Mouse (Mus musculus) MEL (cell line): ENCODE measurements around the gene Prrxl1. TPM values are rescaled to one million over a fixed set of nuclear protein-coding genes. Genes with fewer than 3 reads are reported as not detected.

Experiments used
- DNase-seq: peaks from one replicate; pipeline ENCODE4 v3.0.0; 2011; ENCODE audit warnings: low read depth, low spot score
- H3K27ac ChIP-seq: 2 replicates; pipeline ENCODE4 v1.5.1; 2012; ENCODE audit warnings: low read depth, mild to moderate bottlenecking, control low read depth, low read length, moderate library complexity; ENCODE audit not compliant: control insufficient read depth
- H3K27me3 ChIP-seq, 2 experiments: fragments of 150-350 bp in 1 of 2; sonication (generic) in 1 of 2; 2 replicates each; pipeline ENCODE4 v1.6.1; 2012; ENCODE audit warnings: low read length in 2 of 2, mild to moderate bottlenecking in 2 of 2, improper control_type of control experiment in 1 of 2, moderate library complexity in 1 of 2; ENCODE audit not compliant: insufficient read depth in 2 of 2, control insufficient read depth in 1 of 2
- H3K36me3 ChIP-seq, 2 experiments: 2 replicates each; pipeline ENCODE4 v1.6.1; 2012 to 2014; ENCODE audit warnings: low read length in 2 of 2, improper control_type of control experiment in 1 of 2, inconsistent platforms in 1 of 2, mild to moderate bottlenecking in 1 of 2; ENCODE audit not compliant: insufficient read depth in 2 of 2, control insufficient read depth in 1 of 2
- H3K4me1 ChIP-seq, 2 experiments: fragments of 150-350 bp in 1 of 2; sonication (generic) in 1 of 2; 2 replicates each; pipeline ENCODE4 v1.6.1; 2012; ENCODE audit warnings: low read length in 2 of 2, improper control_type of control experiment in 1 of 2, mild to moderate bottlenecking in 1 of 2; ENCODE audit not compliant: insufficient read depth in 2 of 2, control insufficient read depth in 1 of 2
- H3K4me3 ChIP-seq, 2 experiments: fragments of 150-350 bp in 1 of 2; sonication (generic) in 1 of 2; 2 replicates each; pipeline ENCODE4 v1.5.1; 2012; ENCODE audit warnings: low read depth in 2 of 2, low read length in 2 of 2, mild to moderate bottlenecking in 2 of 2, moderate library complexity in 2 of 2, control low read depth in 1 of 2, improper control_type of control experiment in 1 of 2; ENCODE audit not compliant: control insufficient read depth in 1 of 2, insufficient read depth in 1 of 2
- H3K79me2 ChIP-seq: 2 replicates; pipeline ENCODE4 v1.6.1; 2012; ENCODE audit warnings: mild to moderate bottlenecking, low read length, moderate library complexity; ENCODE audit not compliant: control insufficient read depth, poor library complexity, insufficient read depth
- H3K9ac ChIP-seq: 2 replicates; pipeline ENCODE4 v1.6.1; 2012; ENCODE audit warnings: low read depth, mild to moderate bottlenecking, control low read depth, low read length, moderate library complexity; ENCODE audit not compliant: control insufficient read depth, poor library complexity, severe bottlenecking
- H3K9me3 ChIP-seq: fragments of 150-350 bp; sonication (generic); replicated peaks from 2 replicates; pipeline ENCODE4 v1.6.1; 2012; ENCODE audit warnings: mild to moderate bottlenecking, low read length, improper control_type of control experiment, moderate library complexity; ENCODE audit not compliant: insufficient read depth
- BHLHE40 ChIP-seq: IDR thresholded peaks from 2 replicates; pipeline ENCODE4 v1.6.1; 2012; ENCODE audit warnings: low read depth, mild to moderate bottlenecking, inconsistent platforms, low read length, improper control_type of control experiment, borderline replicate concordance
- CHD1 ChIP-seq: IDR thresholded peaks from 2 replicates; pipeline ENCODE4 v1.6.1; 2012; ENCODE audit warnings: low read depth, mild to moderate bottlenecking, inconsistent platforms, low read length, improper control_type of control experiment
- CHD2 ChIP-seq: IDR thresholded peaks from 2 replicates; pipeline ENCODE4 v1.6.1; 2011; ENCODE audit warnings: low read length, improper control_type of control experiment
- CTCF ChIP-seq, 3 experiments: IDR thresholded peaks in 2 of 3; conservative IDR thresholded peaks in 1 of 3; 2 replicates each; pipeline ENCODE4 v1.5.1; 2011 to 2012; ENCODE audit warnings: low read length in 3 of 3, low read depth in 2 of 3, mild to moderate bottlenecking in 2 of 3, improper control_type of control experiment in 1 of 3, inconsistent platforms in 1 of 3, mixed read lengths in 1 of 3, moderate library complexity in 1 of 3; ENCODE audit not compliant: control insufficient read depth in 1 of 3, insufficient read depth in 1 of 3, poor library complexity in 1 of 3, severe bottlenecking in 1 of 3
- E2F4 ChIP-seq: IDR thresholded peaks from 2 replicates; pipeline ENCODE4 v1.6.1; 2011; ENCODE audit warnings: low read depth, low read length, improper control_type of control experiment, borderline replicate concordance
- ELF1 ChIP-seq: IDR thresholded peaks from 2 replicates; pipeline ENCODE4 v1.6.1; 2014; ENCODE audit warnings: low read depth, mild to moderate bottlenecking, inconsistent platforms, low read length, improper control_type of control experiment, moderate library complexity
- GABPA ChIP-seq: IDR thresholded peaks from 2 replicates; pipeline ENCODE4 v1.6.1; 2012; ENCODE audit warnings: low read depth, mild to moderate bottlenecking, inconsistent platforms, low read length, improper control_type of control experiment, moderate library complexity
- GATA1 ChIP-seq: IDR thresholded peaks from 2 replicates; pipeline ENCODE4 v1.6.1; 2011; ENCODE audit warnings: low read depth, low read length, improper control_type of control experiment
- MAFK ChIP-seq: IDR thresholded peaks from 2 replicates; pipeline ENCODE4 v1.6.1; 2011; ENCODE audit warnings: low read depth, mild to moderate bottlenecking, low read length, improper control_type of control experiment, borderline replicate concordance
- MAX ChIP-seq: IDR thresholded peaks from 2 replicates; pipeline ENCODE4 v1.6.1; 2011; ENCODE audit warnings: low read length, improper control_type of control experiment
- MAZ ChIP-seq: IDR thresholded peaks from 2 replicates; pipeline ENCODE4 v1.6.1; 2012; ENCODE audit warnings: low read depth, mild to moderate bottlenecking, inconsistent platforms, low read length, improper control_type of control experiment
- MEF2A ChIP-seq: IDR thresholded peaks from 2 replicates; pipeline ENCODE4 v1.6.1; 2014; ENCODE audit warnings: low read depth, mild to moderate bottlenecking, inconsistent platforms, low read length, improper control_type of control experiment; ENCODE audit not compliant: poor library complexity, insufficient replicate concordance, severe bottlenecking; ENCODE audit errors: extremely low read depth
- MXI1 ChIP-seq: IDR thresholded peaks from 2 replicates; pipeline ENCODE4 v1.6.1; 2011; ENCODE audit warnings: mild to moderate bottlenecking, low read depth, low read length, improper control_type of control experiment
- MYB ChIP-seq: IDR thresholded peaks from 2 replicates; pipeline ENCODE4 v1.6.1; 2011; ENCODE audit warnings: mild to moderate bottlenecking, low read depth, low read length, improper control_type of control experiment
- MYC ChIP-seq: IDR thresholded peaks from 2 replicates; pipeline ENCODE4 v1.6.1; 2011; ENCODE audit warnings: low read depth, mild to moderate bottlenecking, low read length, improper control_type of control experiment, moderate library complexity
- NRF1 ChIP-seq: IDR thresholded peaks from 2 replicates; pipeline ENCODE4 v1.6.1; 2014; ENCODE audit warnings: low read depth, mild to moderate bottlenecking, inconsistent platforms, low read length, improper control_type of control experiment, moderate library complexity; ENCODE audit not compliant: poor library complexity, insufficient read depth, severe bottlenecking
- POLR2A ChIP-seq, 2 experiments: IDR thresholded peaks; 2 replicates each; pipeline ENCODE4 v1.6.1; 2011 to 2012; ENCODE audit warnings: low read length in 2 of 2, mild to moderate bottlenecking in 2 of 2, control low read depth in 1 of 2, improper control_type of control experiment in 1 of 2, low read depth in 1 of 2, moderate library complexity in 1 of 2; ENCODE audit not compliant: control insufficient read depth in 1 of 2, insufficient read depth in 1 of 2, poor library complexity in 1 of 2
- POLR2AphosphoS2 ChIP-seq: IDR thresholded peaks from 2 replicates; pipeline ENCODE4 v1.6.1; 2011; ENCODE audit warnings: low read length, improper control_type of control experiment
- RAD21 ChIP-seq: IDR thresholded peaks from 2 replicates; pipeline ENCODE4 v1.6.1; 2011; ENCODE audit warnings: mild to moderate bottlenecking, low read depth, low read length, improper control_type of control experiment
- RCOR1 ChIP-seq: IDR thresholded peaks from 2 replicates; pipeline ENCODE4 v1.6.1; 2012; ENCODE audit warnings: low read depth, mild to moderate bottlenecking, inconsistent platforms, low read length, improper control_type of control experiment
- SIN3A ChIP-seq: IDR thresholded peaks from 2 replicates; pipeline ENCODE4 v1.6.1; 2012; ENCODE audit warnings: low read length, improper control_type of control experiment, inconsistent platforms
- TBP ChIP-seq: IDR thresholded peaks from 2 replicates; pipeline ENCODE4 v1.8.0; 2011; ENCODE audit warnings: low read depth, low read length, improper control_type of control experiment
- UBTF ChIP-seq: IDR thresholded peaks from 2 replicates; pipeline ENCODE4 v1.6.1; 2012; ENCODE audit warnings: low read depth, mild to moderate bottlenecking, inconsistent platforms, low read length, improper control_type of control experiment, moderate library complexity, borderline replicate concordance; ENCODE audit not compliant: insufficient read depth
- USF1 ChIP-seq: IDR thresholded peaks from 2 replicates; pipeline ENCODE4 v1.6.1; 2014; ENCODE audit warnings: low read depth, mild to moderate bottlenecking, inconsistent platforms, low read length, improper control_type of control experiment, moderate library complexity
- USF2 ChIP-seq, 2 experiments: IDR thresholded peaks; 2 replicates each; pipeline ENCODE4 v1.6.1; 2011 to 2012; ENCODE audit warnings: improper control_type of control experiment in 2 of 2, low read length in 2 of 2, borderline replicate concordance in 1 of 2, inconsistent platforms in 1 of 2, low read depth in 1 of 2, mild to moderate bottlenecking in 1 of 2; ENCODE audit not compliant: insufficient read depth in 1 of 2
- ZMIZ1 ChIP-seq: IDR thresholded peaks from 2 replicates; pipeline ENCODE4 v1.6.1; 2012; ENCODE audit warnings: low read depth, mild to moderate bottlenecking, inconsistent platforms, low read length, improper control_type of control experiment, moderate library complexity
- ZNF384 ChIP-seq: IDR thresholded peaks from 2 replicates; pipeline ENCODE4 v1.6.1; 2012; ENCODE audit warnings: low read depth, mild to moderate bottlenecking, inconsistent platforms, low read length, improper control_type of control experiment
- polyA plus RNA-seq, 2 experiments: library from polyadenylated mRNA; stranded (reverse) in 1 of 2; unstranded in 1 of 2; fragments of >175 nt in 1 of 2; fragments of >200 nt in 1 of 2; gene quantifications; 2 replicates each; pipeline versions ENCODE4 v1.2.1 to v1.2.4; 2012; ENCODE audit warnings: low replicate concordance in 2 of 2, low read depth in 1 of 2; ENCODE audit not compliant: insufficient read length in 2 of 2, insufficient read depth in 1 of 2, missing spikeins in 1 of 2
- total RNA-seq: library from RNA; depleted of rRNA; stranded (reverse); fragments of 300-350 nt; gene quantifications from 2 replicates; pipeline ENCODE4 v1.2.3, GENCODE M21; 2012

Prrxl1 gene
- total and polyA plus RNA-seq, 3 experiments, result not detected

- no peaks in the 10 kb centered on the region for H3K27me3 ChIP-seq
- no peak overlapping the region for H3K27ac ChIP-seq
- no peaks in the 10 kb centered on the region for H3K79me2 ChIP-seq
- no peak for DNase-seq
- H3K4me3 ChIP-seq, result no peak overlapping the region
- peaks cover 0 to 21% of the 10 kb centered on the region in 2 experiments; a peak in 2 of 4 replicates for H3K36me3 ChIP-seq
- TF ChIP-seq USF1, result no peak
- TF ChIP-seq MAFK, result no peak
- TF ChIP-seq GATA1, result no peak
- no peak for TF ChIP-seq RCOR1
- no peak for TF ChIP-seq MAX
- no peak for TF ChIP-seq USF2 (IDR thresholded peaks at IDR 0.05; ENCODE audit: borderline replicate concordance in 1 of 2, insufficient read depth in 1 of 2, low read depth in 1 of 2, low read length in 2 of 2)
- TF ChIP-seq ZMIZ1, result no peak
- no peak for TF ChIP-seq MAZ
- TF ChIP-seq CHD1, result no peak
- TF ChIP-seq MXI1, result no peak
- no peak for TF ChIP-seq MYC
- TF ChIP-seq MEF2A, result no peak
- no peak for TF ChIP-seq GABPA
- no peak for TF ChIP-seq TBP
- TF ChIP-seq UBTF, result no peak
- TF ChIP-seq E2F4, result no peak
- no peak for TF ChIP-seq POLR2AphosphoS2
- TF ChIP-seq SIN3A, result no peak
- no peak overlapping the region for H3K9ac ChIP-seq
- H3K9me3 ChIP-seq, result no peaks in the 10 kb centered on the region
- H3K4me1 ChIP-seq, result no peaks in the 10 kb centered on the region
These were observed 26.7 kb upstream of the Prrxl1 start for GRCm38 (mm10) chr14:32572519-32572918.

GRCm38 (mm10) chr14:32578420-32578819 lies 20.8 kb upstream of the Prrxl1 start:
- Histone ChIP-seq H3K9me3 (no peaks in the 10 kb centered on the region), H3K27me3 (no peaks in the 10 kb centered on the region), H3K9ac (no peak overlapping the region), H3K4me3 (no peak overlapping the region), H3K4me1 (no peaks in the 10 kb centered on the region), H3K27ac (no peak overlapping the region), H3K79me2 (no peaks in the 10 kb centered on the region), H3K36me3 (peaks cover 0 to 10% of the 10 kb centered on the region in 2 experiments; a peak in 2 of 4 replicates)
- TF ChIP-seq MEF2A, result no peak
- TF ChIP-seq POLR2A (IDR thresholded peaks at IDR 0.05; ENCODE audit: control insufficient read depth in 1 of 2, insufficient read depth in 1 of 2, low read depth in 1 of 2, low read length in 2 of 2, poor library complexity in 1 of 2), result no peak
- no peak for TF ChIP-seq GATA1
- no peak for TF ChIP-seq MYB
- TF ChIP-seq CHD2, result no peak
- no peak for TF ChIP-seq BHLHE40
- TF ChIP-seq ELF1, result no peak
- no peak for TF ChIP-seq CTCF (IDR thresholded peaks at IDR 0.05 in 2 of 3, conservative IDR thresholded peaks at IDR 0.05 in 1 of 3; ENCODE audit: control insufficient read depth in 1 of 3, insufficient read depth in 1 of 3, low read depth in 2 of 3, low read length in 3 of 3, poor library complexity in 1 of 3, severe bottlenecking in 1 of 3)
- TF ChIP-seq NRF1, result no peak
- TF ChIP-seq RAD21, result no peak
- TF ChIP-seq MAZ, result no peak
- no peak for TF ChIP-seq TBP
- no peak for TF ChIP-seq ZMIZ1
- no peak for TF ChIP-seq MYC
- no peak for TF ChIP-seq ZNF384
- TF ChIP-seq SIN3A, result no peak
- TF ChIP-seq USF1, result no peak
- TF ChIP-seq MAX, result no peak
- DNase-seq, result no peak
